Mouse (Mus musculus): ENCODE data around the gene Sipa1l2.

DNA sequence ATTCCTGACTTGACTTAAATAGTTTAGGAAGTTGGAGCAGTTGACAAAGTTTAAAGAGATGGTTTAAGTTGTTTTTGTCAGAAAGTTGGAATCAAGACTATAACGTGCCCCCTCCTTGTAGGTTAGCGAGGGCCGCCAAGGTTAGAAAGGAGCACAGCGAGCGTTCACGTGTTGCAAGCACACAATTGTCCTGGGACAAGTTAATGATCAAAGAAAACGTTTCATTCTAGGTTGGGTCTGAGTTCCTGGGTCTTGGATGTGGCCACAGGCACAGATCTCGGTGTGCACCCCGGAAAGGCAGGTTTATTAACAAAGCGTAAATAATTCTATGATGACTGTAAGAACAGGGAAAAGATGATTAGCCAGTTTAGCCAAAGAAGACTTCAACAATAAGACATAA lies 190.5 kb downstream of the Sipa1l2 start:
- TF ChIP-seq TAL1 (IDR thresholded peaks at IDR 0.05; ENCODE audit: low read length): no peak
- TF ChIP-seq GATA1 (IDR thresholded peaks at IDR 0.05; ENCODE audit: low read length): no peak
